Mouse (Mus musculus): ENCODE data around the gene Snhg11. TPM values are rescaled to one million over a fixed set of nuclear protein-coding genes. Genes with fewer than 3 reads are reported as not detected.

Gene Snhg11
- polyA plus RNA-seq (2017; shearing (Covaris generic)): 0.09 TPM

GRCm38 (mm10) chr2:158375443-158376122 is at the start of gene Snhg11:
Gene Snhg11 (plus strand): TSS chr2:158375638.

GRCm38 (mm10) chr2:158409595-158410021 is 34.2 kb downstream of the Snhg11 start, which contains the start of gene Ralgapb:
Gene Ralgapb (plus strand): TSS chr2:158409848.

Other genes with a start within 250 kb of the Snhg11 start
- 1.2 TPM for gene Tgm2, start 229.2 kb upstream of the Snhg11 start, polyA plus RNA-seq (2017; shearing (Covaris generic))
- gene D630003M21Rik, start 146.4 kb upstream of the Snhg11 start, polyA plus RNA-seq (2017; shearing (Covaris generic)): not detected
- gene Bpi, start 117.5 kb upstream of the Snhg11 start, polyA plus RNA-seq (2017; shearing (Covaris generic)): not detected
- 2.2 TPM for gene Lbp, start 69.1 kb upstream of the Snhg11 start, polyA plus RNA-seq (2017; shearing (Covaris generic))
- 39.7 TPM for gene Ralgapb, start 34.2 kb downstream of the Snhg11 start, polyA plus RNA-seq (2017; shearing (Covaris generic))
- gene Adig, start 127.0 kb downstream of the Snhg11 start, polyA plus RNA-seq (2017; shearing (Covaris generic)): not detected
- gene Arhgap40, start 137.2 kb downstream of the Snhg11 start, polyA plus RNA-seq (2017; shearing (Covaris generic)): not detected
- 0.14 TPM for gene Slc32a1, start 235.1 kb downstream of the Snhg11 start, polyA plus RNA-seq (2017; shearing (Covaris generic))
- gene Actr5, start 249.2 kb downstream of the Snhg11 start, polyA plus RNA-seq (2017; shearing (Covaris generic)): 52.5 TPM